Mouse (Mus musculus) erythroblast, embryonic 14.5 days (primary cell): Measurements from ENCODE around the gene Arhgap18. TPM values are rescaled to one million over a fixed set of nuclear protein-coding genes. Genes with fewer than 3 reads are reported as not detected.

Experiments
- H3K27me3 ChIP-seq: 2 replicates; pipeline ENCODE4 v1.6.1; 2012; ENCODE audit warnings: inconsistent platforms; ENCODE audit not compliant: control insufficient read depth
- H3K36me3 ChIP-seq: 2 replicates; pipeline ENCODE4 v1.6.1; 2012; ENCODE audit warnings: mild to moderate bottlenecking, inconsistent platforms; ENCODE audit not compliant: control insufficient read depth
- H3K4me1 ChIP-seq: 2 replicates; pipeline ENCODE4 v1.6.1; 2012; ENCODE audit warnings: inconsistent platforms; ENCODE audit not compliant: control insufficient read depth
- H3K4me3 ChIP-seq: replicated peaks from 2 replicates; pipeline ENCODE3; 2012; ENCODE audit warnings: moderate library complexity, mild to moderate bottlenecking, inconsistent platforms
- H3K9me3 ChIP-seq: 2 replicates; pipeline ENCODE4 v1.6.1; 2012; ENCODE audit warnings: low read length, inconsistent platforms, mixed read lengths; ENCODE audit not compliant: control insufficient read depth
- GATA1 ChIP-seq: IDR thresholded peaks from 2 replicates; pipeline ENCODE4 v1.6.1; 2012; ENCODE audit warnings: low read length, inconsistent platforms, mixed read lengths
- TAL1 ChIP-seq: IDR thresholded peaks from 3 replicates; pipeline ENCODE4 v1.6.1; 2012; ENCODE audit warnings: low read length, inconsistent platforms, mixed read lengths
- polyA plus RNA-seq: library from polyadenylated mRNA; stranded (reverse); fragments of >175 nt; gene quantifications from 2 replicates; pipeline ENCODE4 v1.2.3, GENCODE M21; 2012

Gene Arhgap18
- polyA plus RNA-seq, 1 experiment, result 0.05 TPM

GRCm38 (mm10) chr10:26757231-26757630, 4.0 kb downstream of the Arhgap18 start:
- Histone ChIP-seq H3K27me3 (no peaks in the 10 kb centered on the region), H3K9me3 (no peaks in the 10 kb centered on the region), H3K4me1 (peaks cover 6% of the 10 kb centered on the region), H3K4me3 (no peak overlapping the region), H3K36me3 (no peaks in the 10 kb centered on the region)
- no peak for TF ChIP-seq TAL1
- no peak for TF ChIP-seq GATA1

DNA sequence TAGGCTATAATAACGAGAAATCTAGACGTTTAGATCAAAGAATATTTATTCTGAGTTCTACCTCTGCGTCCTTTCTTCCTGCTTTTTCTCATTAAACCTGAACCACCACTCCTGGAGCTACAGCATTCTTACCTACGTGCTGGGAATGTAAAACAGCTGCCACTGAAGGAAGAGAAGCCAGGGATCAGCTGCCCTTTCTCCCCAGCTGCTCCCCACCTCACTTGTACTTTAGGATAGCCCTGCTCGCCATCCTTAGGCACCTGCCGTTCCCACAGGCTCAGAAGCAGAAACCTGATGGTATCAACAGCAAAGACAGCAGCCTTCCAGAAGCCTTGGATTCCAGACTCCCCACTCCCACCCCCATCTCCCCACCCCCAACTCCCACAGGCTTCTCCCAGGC, 6.2 kb downstream of the Arhgap18 start:
- Histone ChIP-seq H3K9me3 (no peaks in the 10 kb centered on the region), H3K27me3 (no peaks in the 10 kb centered on the region), H3K36me3 (no peaks in the 10 kb centered on the region), H3K4me3 (no peak overlapping the region), H3K4me1 (no peaks in the 10 kb centered on the region)
- TF ChIP-seq TAL1, result no peak
- TF ChIP-seq GATA1, result no peak

DNA sequence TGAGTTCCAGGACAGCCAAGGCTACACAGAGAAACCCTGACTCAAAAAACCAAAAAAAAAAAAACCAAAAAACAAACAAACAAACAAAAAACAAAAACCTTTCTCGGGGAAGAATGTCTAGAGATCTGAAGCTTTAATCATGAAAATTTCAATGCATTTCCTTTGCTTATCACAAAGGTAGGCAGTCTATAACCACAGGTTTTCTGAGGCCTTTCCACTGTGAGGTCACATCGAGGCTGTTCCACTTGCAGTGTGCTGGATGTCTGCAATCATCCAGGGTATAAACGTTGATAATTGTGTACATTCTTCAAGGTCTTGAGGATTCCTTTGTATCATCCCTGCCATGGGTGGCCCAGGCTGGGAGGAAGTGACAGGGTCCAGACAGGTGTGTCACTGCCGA, 7.9 kb downstream of the Arhgap18 start:
- no peaks in the 10 kb centered on the region for H3K27me3 ChIP-seq

GRCm38 (mm10) chr10:26761991-26762903, 9.0 kb downstream of the Arhgap18 start:
- H3K36me3 ChIP-seq, result no peaks in the 10 kb centered on the region
- peaks cover 3% of the 10 kb centered on the region for H3K4me1 ChIP-seq
- H3K4me3 ChIP-seq, result no peak overlapping the region
- no peak for TF ChIP-seq GATA1
- TF ChIP-seq TAL1, result no peak
- H3K9me3 ChIP-seq, result no peaks in the 10 kb centered on the region
- no peaks in the 10 kb centered on the region for H3K27me3 ChIP-seq

More for the DNA sequence above, 7.9 kb downstream of the Arhgap18 start:
- no peaks in the 10 kb centered on the region for H3K36me3 ChIP-seq
- no peaks in the 10 kb centered on the region for H3K4me1 ChIP-seq
- no peak overlapping the region for H3K4me3 ChIP-seq
- no peaks in the 10 kb centered on the region for H3K9me3 ChIP-seq
- TF ChIP-seq TAL1 (no peak), GATA1 (no peak)

- TF ChIP-seq GATA1 (no peak), TAL1 (no peak)
- H3K36me3 ChIP-seq, result no peaks in the 10 kb centered on the region
- no peaks in the 10 kb centered on the region for H3K27me3 ChIP-seq
- H3K4me3 ChIP-seq, result no peak overlapping the region
- H3K9me3 ChIP-seq, result no peaks in the 10 kb centered on the region
- H3K4me1 ChIP-seq, result peaks cover 23% of the 10 kb centered on the region
Observed at GRCm38 (mm10) chr10:26767196-26767595, 14.0 kb downstream of the Arhgap18 start.

GRCm38 (mm10) chr10:26768943-26769342, 15.7 kb downstream of the Arhgap18 start:
- no peaks in the 10 kb centered on the region for H3K9me3 ChIP-seq
- H3K4me3 ChIP-seq, result no peak overlapping the region
- no peaks in the 10 kb centered on the region for H3K27me3 ChIP-seq
- no peak for TF ChIP-seq TAL1
- TF ChIP-seq GATA1, result no peak
- no peaks in the 10 kb centered on the region for H3K36me3 ChIP-seq
- H3K4me1 ChIP-seq, result peaks cover 38% of the 10 kb centered on the region

- Histone ChIP-seq H3K4me3 (no peak overlapping the region), H3K27me3 (no peaks in the 10 kb centered on the region), H3K4me1 (peaks cover 40% of the 10 kb centered on the region), H3K36me3 (no peaks in the 10 kb centered on the region), H3K9me3 (no peaks in the 10 kb centered on the region)
- TF ChIP-seq GATA1, result no peak
- TF ChIP-seq TAL1, result no peak
Observed at GRCm38 (mm10) chr10:26770035-26770434, 16.8 kb downstream of the Arhgap18 start.

GRCm38 (mm10) chr10:26771938-26772623, 18.9 kb downstream of the Arhgap18 start:
- Histone ChIP-seq H3K27me3 (no peaks in the 10 kb centered on the region), H3K9me3 (no peaks in the 10 kb centered on the region), H3K36me3 (no peaks in the 10 kb centered on the region), H3K4me1 (peaks cover 37% of the 10 kb centered on the region), H3K4me3 (peak overlapping the region; percentile 71)
- TF ChIP-seq GATA1, result no peak
- no peak; the same call in 2 of the 3 replicates for TF ChIP-seq TAL1
